8 mouse cellular contexts compared by ENCODE assay signal in genomic region chr7:19404476-19404875, GRCm38 (mm10). TPM values are rescaled to one million over a fixed set of nuclear protein-coding genes. Genes with fewer than 3 reads are reported as not detected.
DNase-seq lines count a peak whose midpoint lies in the region; ATAC-seq lines count a peak whose summit lies in the region.

Gene Ckm, plus strand, starts transcription at chr7:19404776.

- peaks cover 10% of the 10 kb centered on the region; the same call in 1 of the 2 replicates for H3K4me1 ChIP-seq in neural tube, embryonic 11.5 days (ENCODE audit: control insufficient read depth, insufficient read depth, low read length)
- peaks cover 8% of the 10 kb centered on the region; the same call in 1 of the 2 replicates for H3K4me1 ChIP-seq in stomach, embryonic 15.5 days

- H3K27me3 ChIP-seq in neural tube, embryonic 11.5 days (ENCODE audit: control insufficient read depth, insufficient read depth, low read length) = peaks cover 34% of the 10 kb centered on the region
- H3K27me3 ChIP-seq in stomach, embryonic 15.5 days (replicated peaks) = peaks cover 33% of the 10 kb centered on the region

- H3K4me2 ChIP-seq in neural tube, embryonic 11.5 days (ENCODE audit: low read depth) = peak within 1 kb of the TSS; percentile 88
- H3K4me2 ChIP-seq in stomach, embryonic 15.5 days = peak within 1 kb of the TSS; percentile 79

- intact Hi-C loops in left cerebral cortex, postnatal 25 days (cut with DNase I) = no loop called here

- no peak for ATAC-seq in neural tube, embryonic 11.5 days (ENCODE audit: insufficient read depth, low FRiP score, low TSS enrichment)
- ATAC-seq in stomach, embryonic 15.5 days (ENCODE audit: insufficient read depth, low FRiP score, low read depth) = no peak

- WGBS in neural tube, embryonic 11.5 days = 55% methylated on average over 7 of the region's 7 CpGs
- 44% methylated on average over 7 of the region's 7 CpGs for WGBS in large intestine, adult 2 months
- 48% methylated on average over 7 of the region's 7 CpGs for WGBS in stomach, embryonic 15.5 days

- no peak for DNase-seq in neural tube, embryonic 11.5 days (ENCODE audit: low spot score)
- DNase-seq in neural tube, embryonic 10.5 days (ENCODE audit: extremely low spot score, low spot score) = no peak
- DNase-seq in gastrocnemius, postnatal 25 days = no peak
- DNase-seq in large intestine, adult 2 months (ENCODE audit: low read depth, low spot score) = no peak
- DNase-seq in left cerebral cortex, postnatal 25 days (ENCODE audit: low spot score in 2 of 2) = no peak
- no peak for DNase-seq in left cerebral cortex, adult 9 months (ENCODE audit: low spot score in 2 of 2)
- no peak for DNase-seq in cerebellum, postnatal 14 days

- H3K9ac ChIP-seq in neural tube, embryonic 11.5 days (ENCODE audit: low read length) = peak within 1 kb of the TSS; percentile 45
- peak within 1 kb of the TSS; percentile 44; the same call in 1 of the 2 replicates for H3K9ac ChIP-seq in stomach, embryonic 15.5 days

- peak within 1 kb of the TSS; percentile 52 for H3K4me3 ChIP-seq in neural tube, embryonic 11.5 days (ENCODE audit: low read depth, low read length)
- H3K4me3 ChIP-seq in stomach, embryonic 15.5 days (replicated peaks) = peak within 1 kb of the TSS; percentile 62

- H3K27ac ChIP-seq in neural tube, embryonic 11.5 days (ENCODE audit: low read depth, low read length) = no peak within 1 kb of the TSS
- no peak within 1 kb of the TSS for H3K27ac ChIP-seq in stomach, embryonic 15.5 days

- H3K36me3 ChIP-seq in neural tube, embryonic 11.5 days (ENCODE audit: control insufficient read depth, insufficient read depth, low read length) = no peaks in the 10 kb centered on the region
- no peaks in the 10 kb centered on the region for H3K36me3 ChIP-seq in stomach, embryonic 15.5 days

- 0 out of 2 replicates have a peak, but pooled peaks cover 3% of the 10 kb centered on the region for H3K9me3 ChIP-seq in neural tube, embryonic 11.5 days (ENCODE audit: control insufficient read depth, low read length)
- no peaks in the 10 kb centered on the region for H3K9me3 ChIP-seq in stomach, embryonic 15.5 days

RNA-seq across cellular contexts. Expression of gene Ckm, which starts in this region (rescaled TPM):
- 0.41 and 0.69 TPM in 2 replicates for polyA plus RNA-seq in neural tube, embryonic 11.5 days (2014; fragmentation: Nextera tagmentation; extraction: Ambion mirVana)
- over 10,000 TPM; 37,777 to 44,473 TPM for total RNA-seq in gastrocnemius, postnatal 25 days (2021)
- 56.4 and 81.7 TPM in 2 replicates for polyA plus RNA-seq in large intestine, adult 2 months (2012; rRNA removed)
- polyA plus RNA-seq in stomach, embryonic 15.5 days (2015; fragmentation: Nextera tagmentation; extraction: Ambion mirVana) = 17.4 and 19.1 TPM in 2 replicates
- total RNA-seq in left cerebral cortex, postnatal 25 days (2021) = not detected

Comparison
In these comparisons a context has a peak if more than half of its experiments do, and no peak if none do; other contexts are left out.
1. RNA of gene Ckm (total RNA-seq): 37,777 to 44,473 TPM in gastrocnemius, postnatal 25 days; not detected in left cerebral cortex, postnatal 25 days; every median in the first group is over 1,000 times any median in the second.
2. RNA of gene Ckm (polyA plus RNA-seq): 56.4 to 81.7 TPM in large intestine, adult 2 months and 17.4 to 19.1 TPM in stomach, embryonic 15.5 days; 0.41 to 0.69 TPM in neural tube, embryonic 11.5 days; every median in the first group is over 10 times any median in the second.